45 mouse cellular contexts compared by ENCODE assay signal in genomic region chr3:107205170-107205569, GRCm38 (mm10). TPM values are rescaled to one million over a fixed set of nuclear protein-coding genes. Genes with fewer than 3 reads are reported as not detected.
"Had no signal": no experiment of that assay in that cellular context is flagged by ENCODE, and none has a peak within 500 bp of the region (broad histone marks: within the 10 kb centered on the region; RNA-seq: fewer than 3 reads in every experiment).

No protein-coding gene starts in this region.

- ATAC-seq: liver, embryonic 12.5 days; liver, postnatal 0 days; lung, postnatal 0 days; midbrain, embryonic 13.5 days; midbrain, embryonic 15.5 days; midbrain, embryonic 16.5 days had no signal

- DNase-seq: left cerebral cortex, postnatal 4 days; liver; liver, embryonic 13.5 days; liver, postnatal 0 days; lung, adult 18-20 months; lung, adult 2 months; lung, embryonic 14.5 days; lung, postnatal 10 days; lung, postnatal 14 days; lung, postnatal 36 days; lung, postnatal 4 days; midbrain, embryonic 14.5 days had no signal

RNA-seq across cellular contexts. Expression of gene Cym, which starts 16.4 kb away (rescaled TPM):
- total RNA-seq: left cerebral cortex, adult 2 months; left cerebral cortex, postnatal 14 days; left cerebral cortex, postnatal 25 days; left cerebral cortex, postnatal 36 days; left cerebral cortex, postnatal 4 days; megakaryocyte-erythroid progenitor cell, adult 5-6 weeks; midbrain, postnatal 0 days had no signal
- polyA plus RNA-seq: limb, embryonic 10.5 days; limb, embryonic 11.5 days; limb, embryonic 12.5 days; limb, embryonic 13.5 days; liver, adult 2 months; liver, embryonic 12.5 days; macrophage; midbrain, embryonic 10.5 days; midbrain, embryonic 11.5 days; midbrain, embryonic 12.5 days; neural tube, embryonic 11.5 days; neural tube, embryonic 12.5 days had no signal

RNA-seq across cellular contexts. Expression of gene Kcna10, which starts 22.3 kb away (rescaled TPM):
- total RNA-seq: left cerebral cortex, postnatal 10 days; left cerebral cortex, postnatal 14 days; left cerebral cortex, postnatal 25 days; liver, adult 2 months; megakaryocyte-erythroid progenitor cell, adult 5-6 weeks; midbrain, postnatal 0 days had no signal
- polyA plus RNA-seq: limb, embryonic 10.5 days; limb, embryonic 11.5 days; limb, embryonic 12.5 days; limb, embryonic 13.5 days; limb, embryonic 14.5 days; liver, adult 2 months; liver, embryonic 11.5 days; liver, embryonic 12.5 days; liver, embryonic 13.5 days; liver, embryonic 14.5 days; liver, embryonic 15.5 days; liver, embryonic 16.5 days; liver, postnatal 0 days; lung, adult 2 months; lung, embryonic 14.5 days; lung, embryonic 15.5 days; lung, embryonic 16.5 days; lung, postnatal 0 days; macrophage; midbrain, embryonic 10.5 days; midbrain, embryonic 11.5 days; midbrain, embryonic 12.5 days; midbrain, embryonic 13.5 days; midbrain, embryonic 14.5 days; midbrain, embryonic 15.5 days; midbrain, embryonic 16.5 days; midbrain, postnatal 0 days; myocyte; neural tube, embryonic 11.5 days; neural tube, embryonic 12.5 days had no signal

RNA-seq across cellular contexts. Expression of gene A630076J17Rik, which starts 25.2 kb away (rescaled TPM):
- total RNA-seq: left cerebral cortex, adult 2 months; left cerebral cortex, adult 8-10 months; left cerebral cortex, postnatal 10 days; left cerebral cortex, postnatal 14 days; left cerebral cortex, postnatal 25 days; left cerebral cortex, postnatal 36 days; left cerebral cortex, postnatal 4 days; liver, adult 2 months; megakaryocyte-erythroid progenitor cell, adult 5-6 weeks; midbrain, postnatal 0 days had no signal
- polyA plus RNA-seq: limb, embryonic 10.5 days; limb, embryonic 11.5 days; limb, embryonic 12.5 days; limb, embryonic 13.5 days; limb, embryonic 14.5 days; limb, embryonic 15.5 days; liver, adult 2 months; liver, embryonic 11.5 days; liver, embryonic 12.5 days; liver, embryonic 13.5 days; liver, embryonic 14.5 days; liver, embryonic 15.5 days; liver, embryonic 16.5 days; lung, adult 2 months; lung, postnatal 0 days; macrophage; midbrain, embryonic 10.5 days; midbrain, embryonic 11.5 days; midbrain, embryonic 12.5 days; midbrain, embryonic 13.5 days; midbrain, embryonic 14.5 days; midbrain, embryonic 15.5 days; midbrain, embryonic 16.5 days; midbrain, postnatal 0 days; myocyte; neural tube, embryonic 11.5 days; neural tube, embryonic 12.5 days had no signal

RNA-seq across cellular contexts. Expression of gene Prok1, which starts 34.3 kb away (rescaled TPM):
- total RNA-seq: left cerebral cortex, adult 2 months; left cerebral cortex, postnatal 10 days; left cerebral cortex, postnatal 14 days; left cerebral cortex, postnatal 36 days; left cerebral cortex, postnatal 4 days; megakaryocyte-erythroid progenitor cell, adult 5-6 weeks had no signal
- polyA plus RNA-seq: limb, embryonic 10.5 days; limb, embryonic 11.5 days; liver, embryonic 11.5 days; liver, embryonic 12.5 days; liver, embryonic 13.5 days; lung, adult 2 months; lung, embryonic 15.5 days; lung, embryonic 16.5 days; lung, postnatal 0 days; macrophage; midbrain, embryonic 10.5 days; midbrain, embryonic 12.5 days; midbrain, embryonic 13.5 days; neural tube, embryonic 11.5 days; neural tube, embryonic 12.5 days had no signal
